Mouse (Mus musculus) liver, adult 2 months (tissue): ENCODE data around the gene Mcidas. TPM values are rescaled to one million over a fixed set of nuclear protein-coding genes. Genes with fewer than 3 reads are reported as not detected.
A peak's percentile ranks its signal among the peaks of the same experiment; 100 is the strongest.

Experiments
- DNase-seq: peaks from one replicate; pipeline ENCODE4 v3.0.0-alpha.2; 2011; ENCODE audit warnings: low read depth, low spot score; ENCODE audit errors: extremely low read depth
- H3K27ac ChIP-seq: fragments of 200-500 bp; replicated peaks from 2 replicates; pipeline ENCODE4 v1.5.1; 2012; ENCODE audit warnings: low read depth, mild to moderate bottlenecking, control low read depth, inconsistent platforms, low read length; ENCODE audit not compliant: insufficient read depth
- H3K27me3 ChIP-seq: fragments of 200-500 bp; 2 replicates; pipeline ENCODE4 v1.6.1; 2012; ENCODE audit warnings: mild to moderate bottlenecking, moderate library complexity, low read length, inconsistent platforms; ENCODE audit not compliant: control insufficient read depth, insufficient read depth
- H3K36me3 ChIP-seq: fragments of 200-500 bp; 2 replicates; pipeline ENCODE4 v1.6.1; 2012; ENCODE audit warnings: low read length, inconsistent platforms; ENCODE audit not compliant: control insufficient read depth, insufficient read depth
- H3K4me1 ChIP-seq: fragments of 200-500 bp; 2 replicates; pipeline ENCODE4 v1.6.1; 2011; ENCODE audit warnings: low read length; ENCODE audit not compliant: control insufficient read depth, insufficient read depth
- H3K4me3 ChIP-seq: fragments of 200-500 bp; 2 replicates; pipeline ENCODE4 v1.5.1; 2011; ENCODE audit warnings: low read depth, mild to moderate bottlenecking, control low read depth, low read length, moderate library complexity; ENCODE audit not compliant: insufficient read depth
- H3K79me2 ChIP-seq: fragments of 200-500 bp; 2 replicates; pipeline ENCODE4 v1.6.1; 2012; ENCODE audit warnings: inconsistent platforms, mild to moderate bottlenecking, low read length, moderate library complexity; ENCODE audit not compliant: control insufficient read depth, insufficient read depth
- H3K9ac ChIP-seq: fragments of 200-500 bp; 2 replicates; pipeline ENCODE4 v1.6.1; 2012; ENCODE audit warnings: low read depth, mild to moderate bottlenecking, control low read depth, inconsistent platforms, low read length
- CTCF ChIP-seq: fragments of 200-500 bp; IDR thresholded peaks from 2 replicates; pipeline ENCODE4 v1.5.1; 2011; ENCODE audit warnings: low read depth, low read length, control low read depth
- POLR2A ChIP-seq: fragments of 200-500 bp; IDR thresholded peaks from 2 replicates; pipeline ENCODE4 v1.6.1; 2011; ENCODE audit warnings: low read length, control low read depth; ENCODE audit not compliant: insufficient read depth; ENCODE audit errors: extremely low read depth
- WGBS: fragments of 180-500 bp; shearing (Covaris S2); methylation state at CpG from one replicate; pipeline ENCODE4 v1.1.7; 2018; 5-methylcytosine and 5-hydroxymethylcytosine counted together
- polyA plus RNA-seq: library from polyadenylated mRNA; depleted of rRNA; stranded (reverse); fragments of >200 nt; gene quantifications from 2 replicates; pipeline ENCODE4 v1.2.3, GENCODE M21; 2012; rRNA removed
- total RNA-seq: library from RNA; depleted of rRNA; stranded (reverse); fragments of >200 nt; gene quantifications from 2 replicates; pipeline ENCODE4 v1.2.3, GENCODE M21; 2014; rRNA removed

Mcidas gene
- total RNA-seq: not detected in 2 replicates
- not detected in 2 replicates for polyA plus RNA-seq

- 2% methylated on average over 63 of the region's 63 CpGs for WGBS
- TF ChIP-seq CTCF (no peak), POLR2A (no peak)
Observed at GRCm38 (mm10) chr13:112993531-112994152, at the start of gene Mcidas. Gene Mcidas, plus strand, starts transcription at chr13:112993845.

DNA sequence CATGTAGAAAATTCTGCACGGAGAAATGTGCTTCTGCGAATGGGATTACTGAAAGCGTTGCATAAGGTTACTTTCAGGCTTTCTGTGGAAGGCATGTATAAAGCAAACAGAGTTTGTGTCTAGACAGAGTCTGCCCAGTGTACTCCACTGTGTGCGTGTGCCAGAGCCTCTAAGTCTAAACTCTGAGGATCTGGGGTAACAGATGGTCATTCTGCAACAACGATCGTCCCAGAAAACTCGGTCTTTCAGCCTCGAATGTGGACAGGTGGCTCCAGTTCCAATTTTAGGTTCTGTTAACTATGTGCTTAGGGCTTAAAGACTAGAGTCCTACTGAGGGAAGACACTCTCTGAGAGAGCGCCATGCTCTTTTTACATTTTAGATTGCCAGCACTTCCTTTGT is 48.3 kb upstream of the Mcidas start:
- H3K36me3 ChIP-seq: peaks cover 53% of the 10 kb centered on the region
- TF ChIP-seq CTCF: no peak
- TF ChIP-seq POLR2A: no peak
- 97% methylated on average over 9 of the region's 9 CpGs for WGBS
- no peak for DNase-seq
- no peak overlapping the region for H3K27ac ChIP-seq
- H3K79me2 ChIP-seq: no peaks in the 10 kb centered on the region
- H3K9ac ChIP-seq: no peak overlapping the region
- no peaks in the 10 kb centered on the region for H3K27me3 ChIP-seq
- H3K4me3 ChIP-seq: no peak overlapping the region
- no peaks in the 10 kb centered on the region for H3K4me1 ChIP-seq

More at GRCm38 (mm10) chr13:112993531-112994152, at the start of gene Mcidas:
- Histone ChIP-seq H3K27me3 (peaks cover 24% of the 10 kb centered on the region), H3K79me2 (no peaks in the 10 kb centered on the region), H3K4me1 (peaks cover 6% of the 10 kb centered on the region; the same call in 1 of the 2 replicates), H3K9ac (no peak within 1 kb of the TSS), H3K4me3 (peak within 1 kb of the TSS; percentile 22; the same call in 1 of the 2 replicates), H3K36me3 (no peaks in the 10 kb centered on the region), H3K27ac (no peak within 1 kb of the TSS)
- no peak for DNase-seq

GRCm38 (mm10) chr13:112945900-112946299 is 47.7 kb upstream of the Mcidas start:
- no peak for TF ChIP-seq POLR2A
- TF ChIP-seq CTCF: no peak
- 85% methylated on average over 6 of the region's 6 CpGs for WGBS
- Histone ChIP-seq H3K36me3 (peaks cover 53% of the 10 kb centered on the region), H3K9ac (no peak overlapping the region), H3K79me2 (no peaks in the 10 kb centered on the region), H3K27me3 (no peaks in the 10 kb centered on the region), H3K4me3 (no peak overlapping the region), H3K27ac (no peak overlapping the region), H3K4me1 (no peaks in the 10 kb centered on the region)
- DNase-seq: no peak

- WGBS: 95% methylated on average over 8 of the region's 8 CpGs
- H3K9ac ChIP-seq: no peak overlapping the region
- peaks cover 52% of the 10 kb centered on the region for H3K36me3 ChIP-seq
- no peaks in the 10 kb centered on the region for H3K27me3 ChIP-seq
- no peak for DNase-seq
- no peak overlapping the region for H3K27ac ChIP-seq
- no peaks in the 10 kb centered on the region for H3K4me1 ChIP-seq
- no peak overlapping the region for H3K4me3 ChIP-seq
- TF ChIP-seq CTCF (no peak), POLR2A (no peak)
- H3K79me2 ChIP-seq: no peaks in the 10 kb centered on the region
Observed at GRCm38 (mm10) chr13:112954067-112954466, 39.6 kb upstream of the Mcidas start.

DNA sequence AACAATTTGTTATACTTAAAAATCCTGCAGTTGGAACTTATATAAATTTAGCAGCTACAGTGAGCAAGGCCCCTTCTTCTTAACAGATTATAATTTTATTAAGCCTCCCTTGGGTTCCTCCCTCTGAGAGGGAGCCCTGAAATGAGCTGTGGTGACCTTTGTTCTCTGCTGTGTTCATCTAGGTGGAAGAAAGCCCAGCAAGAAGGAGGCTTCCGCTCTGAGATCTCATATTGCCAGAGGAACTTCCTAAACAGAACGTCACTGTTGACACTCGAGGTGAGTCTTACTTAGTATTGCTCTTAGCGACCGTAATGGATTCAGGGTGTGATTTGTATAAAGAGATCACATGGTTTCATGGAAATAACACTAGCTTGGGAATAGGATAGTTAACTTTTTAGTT is 30.6 kb upstream of the Mcidas start:
- H3K4me3 ChIP-seq: no peak overlapping the region
- 88% methylated on average over 5 of the region's 5 CpGs for WGBS
- DNase-seq: no peak
- H3K27ac ChIP-seq: no peak overlapping the region
- H3K4me1 ChIP-seq: no peaks in the 10 kb centered on the region
- H3K79me2 ChIP-seq: no peaks in the 10 kb centered on the region
- H3K27me3 ChIP-seq: no peaks in the 10 kb centered on the region
- TF ChIP-seq POLR2A: no peak
- no peak for TF ChIP-seq CTCF
- H3K9ac ChIP-seq: no peak overlapping the region
- peaks cover 58% of the 10 kb centered on the region for H3K36me3 ChIP-seq

GRCm38 (mm10) chr13:112964421-112964820 is 29.2 kb upstream of the Mcidas start:
- Histone ChIP-seq H3K27ac (no peak overlapping the region), H3K9ac (no peak overlapping the region), H3K4me3 (no peak overlapping the region), H3K79me2 (no peaks in the 10 kb centered on the region), H3K27me3 (no peaks in the 10 kb centered on the region), H3K36me3 (peaks cover 53% of the 10 kb centered on the region), H3K4me1 (no peaks in the 10 kb centered on the region)
- DNase-seq: no peak
- no peak for TF ChIP-seq CTCF
- TF ChIP-seq POLR2A: no peak
- 93% methylated on average over 12 of the region's 12 CpGs for WGBS
